23 mouse cellular contexts compared by ENCODE assay signal in genomic region chr2:154434690-154435089, GRCm38 (mm10). TPM values are rescaled to one million over a fixed set of nuclear protein-coding genes. Genes with fewer than 3 reads are reported as not detected.
DNase-seq lines count a peak whose midpoint lies in the region; ATAC-seq lines count a peak whose summit lies in the region.
"Had no signal": no experiment of that assay in that cellular context is flagged by ENCODE, and none has a peak within 500 bp of the region (broad histone marks: within the 10 kb centered on the region; RNA-seq: fewer than 3 reads in every experiment).

No protein-coding gene starts in this region.

- H3K4me2 ChIP-seq in forebrain, embryonic 15.5 days (replicated peaks) = no peak overlapping the region
- H3K4me2 ChIP-seq in forebrain, embryonic 11.5 days (ENCODE audit: low read depth, low read length, severe bottlenecking) = no peak overlapping the region
- H3K4me2 ChIP-seq in liver, embryonic 11.5 days = no peak overlapping the region
- H3K4me2 ChIP-seq: embryonic facial prominence, embryonic 13.5 days had no signal

- peak; percentile 52 for DNase-seq in cerebellum, adult 9-10 months
- no peak for DNase-seq in cerebellum, adult 18-20 months
- DNase-seq in forebrain, embryonic 11.5 days (ENCODE audit: low spot score) = no peak
- no peak for DNase-seq in liver, embryonic 11.5 days (ENCODE audit: low spot score)
- no peak for DNase-seq in liver
- DNase-seq in spleen, adult 18-20 months = no peak
- DNase-seq: adrenal gland, adult 2 months; adrenal gland, postnatal 14 days; B cell, adult 2 months; cerebellum, adult 11 months; cerebellum, postnatal 25 days; gastrocnemius, postnatal 25 days; heart, adult 2 months; kidney, adult 18-20 months had no signal

- WGBS in forebrain, embryonic 15.5 days = 95% methylated on average over 7 of the region's 7 CpGs
- 96% methylated on average over 7 of the region's 7 CpGs for WGBS in forebrain, embryonic 11.5 days
- 93% methylated on average over 7 of the region's 7 CpGs for WGBS in liver, embryonic 11.5 days

- H3K9ac ChIP-seq in forebrain, embryonic 15.5 days (replicated peaks) = no peak overlapping the region
- H3K9ac ChIP-seq in forebrain, embryonic 11.5 days (ENCODE audit: low read length) = no peak overlapping the region
- H3K9ac ChIP-seq in liver, embryonic 11.5 days (ENCODE audit: low read depth, low read length) = peak overlapping the region; percentile 22; the same call in 1 of the 2 replicates
- H3K9ac ChIP-seq: embryonic facial prominence, embryonic 13.5 days had no signal

- ATAC-seq in forebrain, embryonic 15.5 days (replicated peaks) = no peak
- no peak for ATAC-seq in forebrain, embryonic 11.5 days (replicated peaks; ENCODE audit: low FRiP score)
- no peak for ATAC-seq in liver, embryonic 11.5 days (replicated peaks; ENCODE audit: low FRiP score)
- ATAC-seq: forebrain, embryonic 14.5 days; hindbrain, postnatal 0 days; inflammation-experienced regulatory T-cells, adult 6 months; intestine, embryonic 16.5 days had no signal

- H3K27me3 ChIP-seq in forebrain, embryonic 15.5 days = no peaks in the 10 kb centered on the region
- no peaks in the 10 kb centered on the region for H3K27me3 ChIP-seq in forebrain, embryonic 11.5 days (ENCODE audit: control insufficient read depth, insufficient read depth, low read length)
- no peaks in the 10 kb centered on the region for H3K27me3 ChIP-seq in liver, embryonic 11.5 days (replicated peaks; ENCODE audit: control insufficient read depth, insufficient read depth, low read length)
- H3K27me3 ChIP-seq: CH12.LX; embryonic facial prominence, embryonic 13.5 days had no signal

- H3K36me3 ChIP-seq in forebrain, embryonic 15.5 days = no peaks in the 10 kb centered on the region
- H3K36me3 ChIP-seq in forebrain, embryonic 11.5 days (ENCODE audit: control insufficient read depth, insufficient read depth, low read length) = no peaks in the 10 kb centered on the region
- H3K36me3 ChIP-seq in liver, embryonic 11.5 days (ENCODE audit: control insufficient read depth, insufficient read depth, low read length) = no peaks in the 10 kb centered on the region
- H3K36me3 ChIP-seq: embryonic facial prominence, embryonic 13.5 days; forebrain, embryonic 10.5 days; heart, embryonic 10.5 days had no signal

- no peak overlapping the region for H3K4me3 ChIP-seq in forebrain, embryonic 15.5 days
- H3K4me3 ChIP-seq in forebrain, embryonic 11.5 days (ENCODE audit: low read depth, low read length) = no peak overlapping the region
- H3K4me3 ChIP-seq in liver, embryonic 11.5 days (ENCODE audit: low read depth, low read length) = no peak overlapping the region
- H3K4me3 ChIP-seq: embryonic facial prominence, embryonic 13.5 days; heart, adult 2 months had no signal

- peaks cover 38% of the 10 kb centered on the region for H3K4me1 ChIP-seq in forebrain, embryonic 15.5 days
- peaks cover 5% of the 10 kb centered on the region; the same call in 1 of the 2 replicates for H3K4me1 ChIP-seq in forebrain, embryonic 11.5 days (replicated peaks; ENCODE audit: control insufficient read depth, insufficient read depth, low read length)
- H3K4me1 ChIP-seq in liver, embryonic 11.5 days (replicated peaks; ENCODE audit: control insufficient read depth, insufficient read depth, low read length) = peaks cover 17% of the 10 kb centered on the region

- no peaks in the 10 kb centered on the region for H3K9me3 ChIP-seq in forebrain, embryonic 15.5 days
- no peaks in the 10 kb centered on the region for H3K9me3 ChIP-seq in forebrain, embryonic 11.5 days (ENCODE audit: control insufficient read depth, low read length)
- H3K9me3 ChIP-seq in liver, embryonic 11.5 days (ENCODE audit: control insufficient read depth, low read length) = no peaks in the 10 kb centered on the region
- H3K9me3 ChIP-seq: embryonic facial prominence, embryonic 13.5 days; forebrain, embryonic 10.5 days; heart, embryonic 10.5 days had no signal

- peak overlapping the region; percentile 92; the same call in 1 of the 2 replicates for H3K27ac ChIP-seq in forebrain, embryonic 15.5 days (replicated peaks)
- no peak overlapping the region for H3K27ac ChIP-seq in forebrain, embryonic 11.5 days (ENCODE audit: low read depth, low read length)
- no peak overlapping the region for H3K27ac ChIP-seq in liver, embryonic 11.5 days (ENCODE audit: low read depth, low read length)
- H3K27ac ChIP-seq: embryonic facial prominence, embryonic 13.5 days had no signal

RNA-seq across cellular contexts. Expression of gene Cbfa2t2, which starts 1.6 kb away (rescaled TPM):
- 78.0 and 82.3 TPM in 2 replicates for polyA plus RNA-seq in forebrain, embryonic 15.5 days (2015; fragmentation: Nextera tagmentation; extraction: Ambion mirVana)
- polyA plus RNA-seq in forebrain, embryonic 11.5 days (2014; fragmentation: Nextera tagmentation; extraction: Ambion mirVana) = 69.4 and 71.6 TPM in 2 replicates
- polyA plus RNA-seq in liver, embryonic 11.5 days (2014; fragmentation: Nextera tagmentation; extraction: Ambion mirVana) = 23.5 and 23.6 TPM in 2 replicates

RNA-seq across cellular contexts. Expression of gene Snta1, which starts 26.8 kb away (rescaled TPM):
- polyA plus RNA-seq in forebrain, embryonic 15.5 days (2015; fragmentation: Nextera tagmentation; extraction: Ambion mirVana) = 9.2 and 11.1 TPM in 2 replicates
- polyA plus RNA-seq in forebrain, embryonic 11.5 days (2014; fragmentation: Nextera tagmentation; extraction: Ambion mirVana) = 3.1 and 3.4 TPM in 2 replicates
- polyA plus RNA-seq in liver, embryonic 11.5 days (2014; fragmentation: Nextera tagmentation; extraction: Ambion mirVana) = 1.5 and 2.4 TPM in 2 replicates
- polyA plus RNA-seq: inflammation-experienced regulatory T-cells, adult 6 months had no signal
